Mouse (Mus musculus) testis, adult 2 months (tissue): ENCODE measurements around the gene Ppp1r13b.

ENCODE experiments used
- CTCF ChIP-seq: fragments of 200-500 bp; IDR thresholded peaks from 2 replicates; pipeline ENCODE4 v1.5.1; 2012; ENCODE audit warnings: low read depth, mild to moderate bottlenecking, inconsistent platforms, low read length, moderate library complexity; ENCODE audit not compliant: control insufficient read depth, insufficient read depth, insufficient replicate concordance
- POLR2A ChIP-seq: fragments of 200-500 bp; IDR thresholded peaks from 2 replicates; pipeline ENCODE4 v1.6.1; 2012; ENCODE audit warnings: low read depth, mild to moderate bottlenecking, inconsistent platforms, low read length, moderate library complexity; ENCODE audit not compliant: control insufficient read depth

DNA sequence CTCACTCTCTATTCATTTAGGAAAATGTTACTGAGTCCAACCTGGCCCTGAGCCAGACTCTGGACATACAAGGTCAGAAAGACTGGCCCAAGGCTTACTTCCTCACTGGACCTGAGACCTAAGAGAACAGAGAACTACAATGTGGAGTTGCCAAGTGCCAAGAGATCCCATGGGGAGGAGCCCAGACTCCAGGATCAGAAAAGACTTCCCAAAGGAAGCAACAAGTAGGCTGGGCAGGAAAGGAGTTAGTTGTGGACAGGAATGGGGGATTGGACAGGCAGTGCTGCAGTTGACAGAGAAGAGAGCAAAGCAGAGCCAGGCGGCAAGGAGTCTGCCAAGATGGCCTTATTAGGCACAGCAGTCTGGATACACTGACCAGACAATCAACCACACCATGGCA is 13.8 kb downstream of the Ppp1r13b start:
- TF ChIP-seq POLR2A (no peak), CTCF (no peak)
